Mouse (Mus musculus) C2C12 (cell line): ENCODE data around the gene Tkt. TPM values are rescaled to one million over a fixed set of nuclear protein-coding genes. Genes with fewer than 3 reads are reported as not detected.

Experiments
- H3K27me3 ChIP-seq: one replicate; pipeline ENCODE4 v1.6.1; 2011; ENCODE audit not compliant: control insufficient read depth, insufficient read depth, insufficient read length
- H3K36me3 ChIP-seq: one replicate; pipeline ENCODE4 v1.6.1; 2011; ENCODE audit not compliant: control insufficient read depth, insufficient read depth
- H3K4me3 ChIP-seq: one replicate; pipeline ENCODE4 v1.5.1; 2011; ENCODE audit warnings: mild to moderate bottlenecking, control low read depth; ENCODE audit not compliant: poor library complexity, insufficient read depth, severe bottlenecking
- H3K79me2 ChIP-seq: one replicate; pipeline ENCODE4 v1.6.1; 2011; ENCODE audit not compliant: control insufficient read depth, insufficient read depth
- H3K79me3 ChIP-seq: one replicate; pipeline ENCODE4 v1.6.1; 2011; ENCODE audit warnings: low read depth, control low read depth
- H3ac ChIP-seq: one replicate; pipeline ENCODE3; 2011; ENCODE audit warnings: low read depth; ENCODE audit not compliant: control insufficient read depth, insufficient read length
- CEBPB ChIP-seq: IDR thresholded peaks from one replicate; pipeline ENCODE4 v1.6.1; 2011; ENCODE audit warnings: low read depth, mild to moderate bottlenecking, control low read depth, moderate library complexity
- CTCF ChIP-seq: IDR thresholded peaks from one replicate; pipeline ENCODE4 v1.5.1; 2011; ENCODE audit not compliant: control insufficient read depth, insufficient read depth, insufficient read length
- FOSL1 ChIP-seq: IDR thresholded peaks from one replicate; pipeline ENCODE4 v1.8.0; 2011; ENCODE audit warnings: mild to moderate bottlenecking, low read length; ENCODE audit not compliant: poor library complexity, insufficient read depth, severe bottlenecking
- MAX ChIP-seq: IDR thresholded peaks from one replicate; pipeline ENCODE4 v1.6.1; 2011; ENCODE audit warnings: mild to moderate bottlenecking, control low read depth
- MYOD1 ChIP-seq: IDR thresholded peaks from one replicate; pipeline ENCODE4 v1.6.1; 2011; ENCODE audit warnings: low read depth; ENCODE audit not compliant: control insufficient read depth, insufficient read length
- MYOG ChIP-seq: IDR thresholded peaks from one replicate; pipeline ENCODE4 v1.6.1; 2011; ENCODE audit not compliant: control insufficient read depth, insufficient read length; ENCODE audit errors: extremely low read depth
- USF1 ChIP-seq: IDR thresholded peaks from one replicate; pipeline ENCODE4 v1.6.1; 2011; ENCODE audit warnings: low read depth, mild to moderate bottlenecking, control low read depth, moderate library complexity
- polyA plus RNA-seq: library from polyadenylated mRNA; unstranded; fragments of >200 nt; fragmentation: generic; extraction: Trizol; gene quantifications from one replicate; pipeline ENCODE4 v1.2.1, GENCODE M21; 2012; ENCODE audit warnings: missing spikeins

The Tkt gene
- polyA plus RNA-seq, 1 experiment = 86.5 TPM

DNA sequence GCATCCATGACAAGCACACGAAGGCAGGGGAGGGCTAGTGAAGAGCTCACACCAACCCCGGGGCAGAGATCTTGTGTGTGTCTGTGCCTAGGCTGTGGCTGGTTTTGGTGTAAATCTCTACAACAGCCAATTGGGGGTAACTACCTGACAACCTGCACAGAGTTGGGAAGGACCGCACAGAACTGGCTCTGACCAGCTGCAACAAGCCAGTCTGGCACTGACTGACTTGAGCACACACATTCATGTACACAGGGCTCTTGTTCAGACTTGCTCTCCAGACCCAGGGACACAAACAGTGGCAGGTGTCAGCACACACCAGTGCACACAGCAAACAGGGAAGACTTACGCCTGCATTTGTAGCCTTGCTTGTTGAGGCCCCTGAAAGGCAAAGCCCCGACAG lies 58.7 kb downstream of the Tkt start:
- H3K36me3 ChIP-seq = peaks cover 28% of the 10 kb centered on the region
- TF ChIP-seq MYOD1 = no peak
- no peak for TF ChIP-seq CEBPB
- no peak for TF ChIP-seq CTCF
- TF ChIP-seq USF1 = no peak
- TF ChIP-seq MAX = no peak
- no peak for TF ChIP-seq MYOG

DNA sequence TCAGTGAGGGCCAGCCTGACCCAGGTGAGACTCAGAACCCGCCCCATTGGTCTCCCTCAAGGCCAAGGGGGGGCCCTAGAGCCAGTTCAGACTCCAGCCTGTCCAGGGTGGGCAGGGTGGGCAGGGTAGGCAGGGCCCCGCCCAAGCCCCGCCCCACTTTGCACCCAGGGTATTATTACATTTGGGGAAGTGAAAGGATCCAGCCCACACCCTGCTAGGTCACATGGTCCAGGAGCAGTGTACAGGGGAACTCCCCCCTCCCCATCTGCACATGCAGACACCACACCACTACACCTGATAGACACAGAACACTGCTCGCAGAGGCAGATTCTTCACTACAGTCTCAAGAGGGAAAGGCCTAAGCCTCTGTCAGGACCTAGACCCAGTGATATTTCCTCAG lies 59.5 kb downstream of the Tkt start:
- peaks cover 21% of the 10 kb centered on the region for H3K79me2 ChIP-seq
- peaks cover 2% of the 10 kb centered on the region for H3K79me3 ChIP-seq
- no peak overlapping the region for H3ac ChIP-seq
- H3K36me3 ChIP-seq = peaks cover 19% of the 10 kb centered on the region
- TF ChIP-seq MYOG (no peak), USF1 (no peak), FOSL1 (no peak), CEBPB (no peak), CTCF (no peak), MAX (no peak), MYOD1 (no peak)
- H3K4me3 ChIP-seq = no peak overlapping the region
- no peaks in the 10 kb centered on the region for H3K27me3 ChIP-seq

More for the DNA sequence above, 58.7 kb downstream of the Tkt start:
- Histone ChIP-seq H3ac (no peak overlapping the region), H3K27me3 (no peaks in the 10 kb centered on the region), H3K79me2 (peaks cover 12% of the 10 kb centered on the region), H3K4me3 (no peak overlapping the region), H3K79me3 (peaks cover 2% of the 10 kb centered on the region)

DNA sequence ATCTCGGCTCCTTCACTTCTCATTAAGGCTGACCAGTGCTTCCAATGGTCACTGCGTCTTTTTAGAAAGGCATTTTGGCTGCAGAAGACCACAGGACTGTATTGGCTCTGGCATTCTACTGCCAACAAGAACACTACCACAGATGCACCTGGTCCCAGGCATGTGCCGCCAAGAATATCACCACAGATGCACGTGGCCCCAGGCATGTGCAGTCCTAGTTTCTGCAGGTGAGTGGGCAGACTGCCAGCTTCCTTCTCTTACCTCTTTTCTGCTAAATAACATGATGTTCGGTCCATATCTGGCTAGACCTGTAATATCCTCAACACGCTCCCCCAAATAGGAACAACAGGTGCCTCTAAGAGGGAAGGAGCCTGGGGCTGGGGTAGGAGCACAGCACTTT lies 60.0 kb downstream of the Tkt start:
- Histone ChIP-seq H3K4me3 (no peak overlapping the region), H3K36me3 (peaks cover 17% of the 10 kb centered on the region), H3K79me2 (peaks cover 21% of the 10 kb centered on the region), H3K27me3 (no peaks in the 10 kb centered on the region), H3ac (no peak overlapping the region), H3K79me3 (peaks cover 2% of the 10 kb centered on the region)
- no peak for TF ChIP-seq FOSL1

DNA sequence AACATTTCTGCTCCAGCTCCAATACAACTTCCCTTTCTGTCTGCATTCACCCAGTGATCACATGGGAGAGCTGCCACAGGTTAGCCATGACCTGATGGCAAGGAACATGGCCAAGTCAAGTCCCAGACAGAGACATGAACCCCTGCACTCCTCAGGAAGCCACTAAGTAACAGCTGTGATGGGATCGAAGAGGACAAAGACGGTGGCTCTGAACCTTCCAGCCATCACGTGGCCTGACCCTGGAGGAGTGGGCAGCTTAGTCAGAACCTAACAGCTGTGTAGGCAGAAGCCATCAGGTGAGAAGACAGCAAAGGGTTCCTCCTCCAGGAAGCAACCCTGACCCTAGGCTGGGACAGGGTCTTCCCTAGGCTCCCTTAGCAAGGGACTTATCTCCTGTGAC lies 61.3 kb downstream of the Tkt start:
- H3K79me3 ChIP-seq = peaks cover 5% of the 10 kb centered on the region
- H3K27me3 ChIP-seq = no peaks in the 10 kb centered on the region
- H3K4me3 ChIP-seq = no peak overlapping the region
- H3K36me3 ChIP-seq = peaks cover 17% of the 10 kb centered on the region
- no peak overlapping the region for H3ac ChIP-seq
- H3K79me2 ChIP-seq = peaks cover 21% of the 10 kb centered on the region
- no peak for TF ChIP-seq FOSL1
- no peak for TF ChIP-seq MYOG
- no peak for TF ChIP-seq CTCF
- TF ChIP-seq MYOD1 = no peak
- no peak for TF ChIP-seq CEBPB
- TF ChIP-seq USF1 = no peak
- no peak for TF ChIP-seq MAX

DNA sequence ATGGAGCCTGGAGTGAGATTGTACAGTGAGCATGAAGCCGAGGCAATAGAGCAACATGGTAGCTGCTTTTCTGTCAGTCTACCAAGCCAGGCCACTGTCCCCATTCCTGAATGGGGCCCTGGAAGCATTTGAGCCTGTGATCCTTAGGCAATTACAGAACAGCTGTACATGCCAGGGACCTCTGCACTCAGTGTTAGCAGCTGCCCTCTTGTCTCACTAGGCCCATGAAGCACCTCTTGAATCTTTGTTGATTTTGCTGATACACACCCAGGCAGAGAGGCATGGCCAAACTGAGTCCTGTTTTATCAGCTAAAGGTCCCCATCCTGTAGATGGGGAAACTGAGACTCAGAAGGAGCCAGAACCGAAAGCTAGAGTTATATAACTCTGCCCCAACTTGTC lies 62.1 kb downstream of the Tkt start:
- H3K79me3 ChIP-seq = peaks cover 5% of the 10 kb centered on the region
- peaks cover 17% of the 10 kb centered on the region for H3K36me3 ChIP-seq
- TF ChIP-seq CEBPB (no peak), USF1 (no peak), FOSL1 (no peak), MAX (no peak), CTCF (no peak), MYOG (no peak), MYOD1 (no peak)
- H3ac ChIP-seq = no peak overlapping the region
- peaks cover 25% of the 10 kb centered on the region for H3K79me2 ChIP-seq
- no peak overlapping the region for H3K4me3 ChIP-seq
- H3K27me3 ChIP-seq = no peaks in the 10 kb centered on the region

DNA sequence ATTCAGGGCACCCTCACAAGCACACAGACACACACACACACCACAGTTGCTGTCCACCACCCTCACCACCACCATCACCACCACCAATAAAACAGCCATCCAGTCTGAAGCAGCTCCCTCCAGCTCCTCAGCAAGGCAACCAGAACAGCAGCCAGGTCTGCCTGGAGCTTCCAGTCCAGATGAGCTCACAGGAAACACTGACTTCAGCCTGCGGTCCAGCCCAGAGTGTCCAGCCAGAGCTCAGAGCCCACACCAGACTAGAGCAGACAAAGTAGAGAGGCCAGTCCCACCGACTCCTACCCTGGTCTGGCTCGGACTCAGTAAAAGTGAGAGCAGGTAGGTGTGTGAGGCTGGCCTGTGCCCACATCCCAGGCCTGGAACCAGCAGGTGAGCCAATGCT lies 62.8 kb downstream of the Tkt start:
- Histone ChIP-seq H3ac (no peak overlapping the region), H3K79me2 (peaks cover 26% of the 10 kb centered on the region), H3K79me3 (peaks cover 5% of the 10 kb centered on the region), H3K27me3 (no peaks in the 10 kb centered on the region), H3K4me3 (no peak overlapping the region), H3K36me3 (peaks cover 17% of the 10 kb centered on the region)
- TF ChIP-seq MYOG = no peak
- no peak for TF ChIP-seq CEBPB
- no peak for TF ChIP-seq MYOD1
- no peak for TF ChIP-seq USF1
- TF ChIP-seq FOSL1 = no peak
- TF ChIP-seq CTCF = no peak
